Mouse (Mus musculus) kidney, postnatal 10 days (tissue): ENCODE data around the gene Rnf207.

Experiments used
- DNase-seq: peaks from one replicate; pipeline ENCODE4 v3.0.0; 2021; ENCODE audit warnings: mixed read lengths

Rnf207 gene

DNA sequence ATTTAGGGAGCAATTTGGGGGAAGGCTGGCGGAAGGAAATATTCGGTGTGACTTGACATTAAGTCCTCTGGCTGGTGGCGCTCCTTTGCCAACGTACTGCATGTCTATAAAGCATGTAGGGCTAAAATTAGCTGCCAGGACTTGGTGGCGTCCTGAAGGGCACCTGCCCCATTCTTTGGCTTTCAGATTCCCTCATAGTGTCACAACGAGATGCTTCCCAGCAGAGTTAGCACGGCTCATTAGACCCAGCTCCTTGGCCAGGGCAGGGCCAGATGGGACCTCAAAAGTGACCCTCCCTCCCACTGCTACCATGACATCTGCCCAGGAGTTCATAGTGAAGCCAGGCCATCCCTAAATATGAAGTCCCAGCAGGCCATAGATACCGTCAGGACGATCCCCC is 48.2 kb downstream of the Rnf207 start:
- DNase-seq: no peak

- no peak for DNase-seq
These were observed 48.8 kb downstream of the Rnf207 start for GRCm38 (mm10) chr4:152269967-152270366.

DNA sequence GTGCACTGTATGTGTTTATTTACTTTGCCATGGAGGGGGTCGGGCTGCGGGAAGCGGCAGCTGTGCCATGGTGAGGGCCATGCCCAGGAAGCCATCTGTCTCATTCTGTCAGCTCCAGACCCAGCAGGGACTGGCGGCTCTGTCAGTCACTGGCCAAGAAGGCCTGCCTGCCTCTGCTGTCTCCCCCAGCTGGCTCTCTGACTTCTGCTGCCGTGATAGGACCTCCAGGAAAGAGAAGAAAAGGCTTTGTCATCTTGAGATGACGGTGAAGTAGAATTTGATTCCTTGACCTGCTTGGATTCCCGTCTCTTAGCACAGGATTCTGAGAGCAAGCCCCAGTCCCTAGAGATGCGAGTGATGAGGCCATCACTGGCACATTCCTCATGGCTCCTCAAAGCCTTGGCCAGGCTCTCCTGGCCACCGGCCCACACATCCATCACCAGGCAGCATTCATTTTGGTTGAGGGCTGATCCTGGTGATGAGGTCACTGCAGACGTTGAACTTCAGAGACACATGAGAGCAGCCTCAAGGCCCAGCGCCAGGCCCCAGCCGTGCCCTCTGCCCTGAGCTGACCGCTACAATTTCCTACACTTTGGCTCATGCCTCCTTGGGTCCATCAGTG is 50.9 kb downstream of the Rnf207 start:
- DNase-seq: no peak

GRCm38 (mm10) chr4:152266236-152266895 is 52.4 kb downstream of the Rnf207 start:
- no peak for DNase-seq

- DNase-seq: no peak
These were observed 53.0 kb downstream of the Rnf207 start for GRCm38 (mm10) chr4:152265791-152266190.

DNA sequence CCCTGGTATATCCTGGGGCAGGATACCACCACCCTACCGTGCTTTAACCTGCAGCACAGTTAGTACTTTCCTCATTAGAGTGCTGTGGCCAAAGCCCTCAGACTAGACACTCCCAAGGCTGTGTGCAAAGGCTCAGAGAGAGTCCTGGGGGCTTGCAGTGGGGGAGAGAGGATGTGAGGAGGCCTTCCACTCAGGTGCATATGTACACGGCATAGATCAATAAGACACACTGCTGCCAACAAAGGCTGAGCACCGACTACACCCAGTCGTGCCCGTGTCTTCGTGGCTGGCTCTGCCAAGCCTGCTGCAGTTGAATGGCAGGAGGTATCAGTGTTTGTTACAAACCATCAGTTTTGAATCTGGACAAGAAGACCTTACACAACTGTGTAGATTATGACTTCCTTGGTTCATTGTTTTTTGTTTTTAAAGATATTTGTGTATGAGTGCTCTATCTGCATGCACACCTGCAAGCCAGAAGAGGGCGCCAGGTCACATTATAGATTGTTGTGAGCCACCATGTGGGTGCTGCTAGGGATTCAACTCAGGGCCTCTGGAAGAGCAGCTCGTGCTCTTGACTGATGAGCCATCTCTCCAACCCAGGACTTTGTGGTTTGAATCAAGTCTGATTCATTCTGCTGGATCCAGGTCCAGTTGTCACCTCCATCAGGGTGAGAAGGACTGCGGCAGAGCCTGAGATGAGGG is 53.8 kb downstream of the Rnf207 start:
- DNase-seq: no peak

GRCm38 (mm10) chr4:152264177-152264530 is 54.6 kb downstream of the Rnf207 start:
- DNase-seq: no peak

- DNase-seq: peak; percentile 60
These were observed 55.1 kb downstream of the Rnf207 start for GRCm38 (mm10) chr4:152263512-152264176.

DNA sequence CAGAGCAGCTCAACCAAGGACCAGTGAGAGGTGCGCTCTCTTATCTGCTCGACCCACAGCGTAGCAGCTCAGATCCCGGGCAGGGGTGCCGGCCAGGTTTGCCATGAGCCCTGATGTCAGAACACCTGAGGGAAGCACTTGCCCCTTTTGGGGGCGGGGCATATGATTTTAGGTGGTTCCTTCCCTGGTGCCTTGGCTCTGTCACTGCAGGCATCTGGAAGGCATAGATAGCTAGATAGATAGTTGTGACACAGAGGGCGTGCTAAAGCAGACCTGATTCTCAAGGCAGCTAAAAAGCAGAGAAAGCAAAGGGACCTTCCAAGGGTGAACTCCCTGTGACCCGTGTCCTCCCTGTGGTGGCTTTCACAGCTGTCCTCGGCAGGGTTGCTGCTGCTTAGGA is 55.7 kb downstream of the Rnf207 start:
- peak; percentile 12 for DNase-seq

DNA sequence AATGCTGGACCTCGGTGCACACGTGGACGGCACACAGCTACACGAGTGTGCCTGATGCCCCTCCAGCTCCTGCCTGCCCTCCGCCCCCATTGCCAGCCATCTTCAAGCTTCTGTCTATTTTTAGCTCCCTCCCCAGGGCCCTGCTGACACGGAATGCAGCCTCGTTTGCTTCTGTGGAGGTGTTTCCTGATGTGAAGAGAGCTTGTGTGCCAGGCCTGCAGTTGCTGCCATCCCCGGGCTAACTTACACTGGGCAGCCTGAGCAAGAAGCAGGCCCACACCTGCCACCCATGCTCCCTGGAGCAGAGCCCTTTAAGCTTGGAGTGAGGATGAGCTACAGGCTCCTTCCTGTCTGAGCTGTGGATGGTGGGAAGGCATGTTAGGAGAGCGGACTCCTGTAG is 56.6 kb downstream of the Rnf207 start:
- DNase-seq: no peak

- no peak for DNase-seq
These were observed 58.3 kb downstream of the Rnf207 start for GRCm38 (mm10) chr4:152260451-152260850.

DNA sequence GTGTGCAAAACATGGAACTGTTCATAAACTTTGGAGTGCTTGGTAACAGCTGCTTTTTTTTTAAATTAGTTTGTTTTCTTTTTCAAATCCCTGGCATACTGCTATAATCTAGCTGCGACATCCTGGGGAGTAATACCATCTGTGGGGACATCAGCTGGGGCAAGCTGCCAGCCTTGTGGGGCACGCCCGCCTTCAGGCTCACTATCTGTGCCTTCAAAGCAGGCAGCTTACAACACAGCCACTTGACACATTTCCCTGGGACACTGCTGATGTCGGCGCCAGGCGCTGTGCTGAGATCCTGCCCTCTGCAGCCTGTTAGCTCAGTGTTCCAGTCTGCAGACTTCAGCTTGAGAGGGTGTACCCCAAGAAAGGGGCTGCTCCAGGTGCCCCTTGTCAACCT is 61.7 kb downstream of the Rnf207 start:
- DNase-seq: peak; percentile 53
